Mouse (Mus musculus) spleen, postnatal 10 days (tissue): Measurements from ENCODE around the gene Tmem131l.
"Not testable (repeated sequence)": the region's sequence is repeated elsewhere in the genome, so short reads cannot be mapped to it uniquely, and the experiment has no call there.

Experiments
- DNase-seq, 2 experiments: peaks; one replicate each; pipeline ENCODE4 v3.0.0; 2021 to 2022; ENCODE audit warnings: low spot score in 2 of 2

Gene Tmem131l

DNA sequence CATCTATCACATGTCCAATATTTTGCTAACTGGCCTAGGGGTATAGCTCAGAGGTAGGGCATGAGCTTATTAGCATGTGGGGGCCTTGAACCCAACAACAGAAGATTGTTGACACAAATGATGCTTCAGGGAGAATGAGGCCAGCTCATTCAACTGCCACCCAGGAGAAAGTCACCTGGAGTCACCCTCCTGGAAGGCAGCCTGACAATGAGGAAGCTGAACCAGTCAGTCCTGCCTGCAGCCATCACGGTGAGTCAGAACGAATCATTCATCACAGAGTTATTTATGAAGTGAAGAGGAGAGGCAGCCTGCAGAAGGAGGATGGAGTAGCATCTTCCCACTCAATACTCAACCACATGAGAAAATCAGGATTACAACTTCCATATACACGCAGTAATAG, 124.9 kb downstream of the Tmem131l start:
- no peak for DNase-seq

DNA sequence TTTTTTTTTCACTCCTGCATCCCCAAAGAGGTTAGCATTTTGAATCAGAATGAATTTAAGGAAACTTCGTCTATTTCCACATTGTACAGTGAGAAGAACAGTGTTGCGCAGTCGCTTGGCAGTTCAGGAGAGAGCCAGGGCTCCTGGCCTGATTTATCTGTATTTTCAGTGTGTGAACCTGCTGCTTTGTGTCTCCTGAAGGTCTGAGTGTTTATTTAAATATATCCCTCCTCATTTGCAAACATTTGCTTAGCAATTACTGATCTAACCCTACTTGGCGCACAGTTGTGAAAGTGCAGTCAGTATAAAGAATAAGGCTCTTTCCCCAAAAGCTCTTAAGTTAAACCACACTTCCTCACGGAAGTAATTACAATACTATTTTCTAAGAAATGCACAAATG, 129.3 kb downstream of the Tmem131l start:
- DNase-seq: no peak

DNA sequence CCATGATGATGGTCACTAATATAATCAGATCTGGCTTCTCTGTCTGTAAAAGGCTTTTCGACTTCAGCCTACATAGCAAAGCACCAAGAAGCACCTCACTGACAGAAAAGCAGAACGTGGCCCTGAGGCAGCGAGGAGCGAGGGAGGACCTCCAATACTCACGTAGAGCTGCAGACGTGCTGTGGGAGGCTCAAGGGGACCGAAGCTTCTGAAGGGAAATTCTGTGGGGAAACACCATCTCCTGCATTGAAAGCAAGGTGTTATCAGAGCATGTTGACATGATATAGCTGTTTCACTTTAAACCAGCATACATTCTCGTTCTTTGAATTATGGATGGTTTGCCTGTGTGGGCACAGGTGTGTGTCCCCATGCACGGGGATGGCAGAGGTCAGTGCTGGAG, 133.8 kb downstream of the Tmem131l start:
- no peak for DNase-seq

GRCm38 (mm10) chr3:83905161-83905560, 134.8 kb downstream of the Tmem131l start:
- DNase-seq: no peak

DNA sequence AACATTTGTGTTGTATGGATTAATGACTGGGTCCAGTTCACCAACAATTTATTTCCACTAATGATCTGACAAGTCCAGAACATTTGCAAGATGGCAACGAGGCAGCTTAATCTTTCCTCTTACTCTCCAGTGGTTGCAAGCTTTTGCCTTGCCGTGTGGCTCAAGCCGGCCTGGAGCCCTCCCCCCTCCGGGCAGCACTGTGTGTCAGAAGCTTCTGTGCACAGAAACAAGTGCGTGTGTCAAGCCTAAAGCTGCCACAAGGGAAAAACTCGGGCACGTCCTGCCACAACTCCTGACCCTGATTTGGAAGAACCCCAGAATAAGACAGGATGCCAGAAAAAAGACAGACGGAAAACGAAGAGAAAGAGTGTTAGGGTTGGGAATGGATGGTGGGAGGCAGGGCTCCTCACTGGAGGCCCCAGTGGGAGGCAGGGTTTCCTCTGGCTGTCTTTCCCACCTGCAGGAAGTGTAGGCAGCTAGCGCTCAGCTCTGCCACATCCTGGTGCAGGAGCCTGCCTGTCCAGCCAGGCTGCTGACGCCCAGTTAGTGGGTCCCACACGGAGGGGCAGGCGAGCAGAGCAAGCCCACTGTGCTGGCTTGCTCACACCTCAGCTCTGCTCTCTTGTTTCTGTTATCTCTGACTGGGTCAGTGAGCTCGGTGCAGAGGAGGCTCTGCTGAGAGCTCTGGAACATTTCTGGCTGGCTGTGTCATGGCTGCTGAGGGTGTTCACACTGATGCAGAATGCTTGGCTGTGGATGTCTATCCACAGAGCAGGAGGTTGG, 135.6 kb downstream of the Tmem131l start:
- no peak for DNase-seq

DNA sequence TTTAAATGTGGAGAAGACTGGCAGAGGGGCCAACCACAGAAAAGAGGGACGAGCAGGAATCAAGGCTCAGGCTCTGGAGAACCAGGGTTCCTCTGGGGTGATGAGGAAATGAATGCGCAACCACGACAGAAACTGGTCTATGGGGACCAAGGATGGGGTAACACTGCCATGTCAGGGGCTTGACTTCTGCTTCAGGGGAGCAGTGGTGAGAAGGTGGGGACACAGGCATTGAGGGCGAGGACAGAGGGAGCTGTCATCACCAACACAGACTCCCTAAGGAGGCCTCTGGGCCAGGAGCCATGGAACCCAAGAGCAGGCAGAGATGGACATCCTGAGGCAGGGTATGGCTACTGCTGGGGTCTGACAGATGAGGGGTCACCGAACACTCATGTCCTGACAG, 137.0 kb downstream of the Tmem131l start:
- DNase-seq: no peak

DNA sequence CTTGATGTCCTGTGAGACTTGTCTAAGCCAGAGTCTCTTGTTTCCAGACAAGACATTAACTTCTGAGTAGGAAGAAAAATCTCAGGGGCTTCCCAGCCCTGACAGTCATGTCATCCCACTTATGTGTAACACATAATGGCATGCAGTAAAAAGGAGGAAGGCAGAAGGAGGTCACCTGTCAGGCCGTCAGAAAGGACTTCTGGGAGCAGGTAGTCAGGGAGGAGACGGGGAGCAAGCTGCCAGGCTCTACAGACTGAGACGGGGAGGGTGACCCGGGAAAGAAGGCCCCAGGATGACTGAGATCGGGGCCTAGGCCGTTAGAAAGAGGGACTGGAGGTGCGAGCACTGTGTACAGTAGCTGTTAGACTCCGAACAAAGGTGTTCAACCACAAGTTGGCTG, 137.5 kb downstream of the Tmem131l start:
- DNase-seq: no peak

GRCm38 (mm10) chr3:83900756-83901373, 139.1 kb downstream of the Tmem131l start:
- DNase-seq: no peak

- peak in 1 of 2 experiments; percentile 52 for DNase-seq
Measured at GRCm38 (mm10) chr3:83899556-83899955, 140.4 kb downstream of the Tmem131l start.

DNA sequence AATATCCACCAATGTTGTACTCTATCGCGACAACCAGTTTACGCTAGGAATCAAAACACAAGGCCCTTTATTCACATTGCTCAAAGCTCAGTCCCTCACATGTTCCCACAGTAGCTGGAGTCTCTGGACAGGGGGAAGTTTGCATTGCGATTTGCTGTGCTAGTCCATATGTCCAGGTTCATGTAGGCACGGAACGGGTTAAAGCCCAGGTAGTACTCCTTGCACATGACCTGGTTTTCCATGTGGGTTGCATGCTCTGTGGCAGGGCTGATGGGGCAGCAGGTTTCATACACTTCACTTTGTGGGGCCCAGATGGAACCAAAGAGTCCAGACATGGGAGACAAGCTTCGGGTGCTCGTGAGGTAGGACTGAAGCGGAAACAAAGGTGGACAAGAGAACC, 141.7 kb downstream of the Tmem131l start:
- no peak for DNase-seq

GRCm38 (mm10) chr3:83895811-83896210, 144.2 kb downstream of the Tmem131l start:
- DNase-seq: peak in 1 of 2 experiments; percentile 41

DNA sequence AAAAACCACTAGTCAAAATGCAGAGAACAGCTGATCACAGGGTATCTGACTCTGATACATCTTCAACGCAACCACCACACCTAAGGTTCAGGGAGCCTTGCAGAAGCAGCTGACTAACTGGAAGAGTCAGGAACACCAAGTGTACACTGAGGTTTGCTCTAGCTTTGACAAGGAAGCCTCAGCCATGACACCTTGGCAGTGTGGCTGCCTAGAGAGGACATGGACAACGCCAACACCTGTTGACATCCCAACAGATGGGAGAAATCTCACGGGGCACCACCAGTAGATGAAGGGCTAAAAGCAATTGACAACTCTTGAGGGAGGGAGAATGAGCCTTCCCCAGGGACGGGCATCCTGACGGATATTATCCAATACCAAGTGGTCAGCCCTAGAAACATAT, 144.9 kb downstream of the Tmem131l start:
- no peak for DNase-seq

GRCm38 (mm10) chr3:83885163-83885562, 154.8 kb downstream of the Tmem131l start:
- no peak for DNase-seq

GRCm38 (mm10) chr3:83879261-83880050, 160.5 kb downstream of the Tmem131l start:
- DNase-seq: not testable (repeated sequence)

DNA sequence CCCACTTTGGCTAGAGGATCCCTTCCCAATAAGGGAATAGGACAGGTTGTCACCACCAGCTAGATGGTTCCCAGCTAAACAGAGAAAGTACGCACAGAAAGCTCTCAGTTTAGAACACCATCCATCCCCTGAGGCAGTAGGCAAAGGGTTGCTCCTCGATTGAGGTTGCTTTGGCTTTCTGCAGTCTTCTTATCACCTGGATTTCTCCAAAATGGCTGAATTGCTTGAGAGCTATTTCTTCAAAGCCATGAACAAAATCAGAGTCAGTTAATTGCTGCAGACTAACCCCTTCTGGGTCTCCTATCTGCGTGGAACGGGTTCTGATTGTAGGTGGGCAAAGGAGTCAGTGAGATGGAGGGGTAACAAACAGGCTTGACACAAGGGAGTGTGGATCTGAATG, 161.2 kb downstream of the Tmem131l start:
- DNase-seq: no peak

GRCm38 (mm10) chr3:83876299-83876698, 163.7 kb downstream of the Tmem131l start:
- DNase-seq: no peak

DNA sequence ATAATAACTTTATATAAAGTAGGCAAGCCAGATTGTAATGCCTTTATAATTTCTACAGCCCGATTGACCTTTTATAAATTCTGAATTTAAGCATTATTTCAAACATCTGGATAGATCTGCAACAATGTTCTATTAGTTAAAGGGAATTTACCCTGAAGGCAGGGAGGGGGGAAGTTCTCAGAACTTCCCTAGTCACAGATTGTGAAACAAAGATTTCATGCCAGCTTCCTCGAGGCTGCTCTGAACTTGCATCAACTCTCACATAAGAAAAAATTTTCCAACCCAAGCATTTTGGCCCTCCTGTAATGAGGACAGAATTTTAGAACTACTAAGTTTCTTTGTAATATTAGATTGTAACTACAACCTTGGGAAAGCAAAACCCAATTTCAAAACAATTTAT, 164.9 kb downstream of the Tmem131l start:
- not testable (repeated sequence) for DNase-seq

- not testable (repeated sequence) for DNase-seq
Measured at GRCm38 (mm10) chr3:83872853-83873252, 167.1 kb downstream of the Tmem131l start.

DNA sequence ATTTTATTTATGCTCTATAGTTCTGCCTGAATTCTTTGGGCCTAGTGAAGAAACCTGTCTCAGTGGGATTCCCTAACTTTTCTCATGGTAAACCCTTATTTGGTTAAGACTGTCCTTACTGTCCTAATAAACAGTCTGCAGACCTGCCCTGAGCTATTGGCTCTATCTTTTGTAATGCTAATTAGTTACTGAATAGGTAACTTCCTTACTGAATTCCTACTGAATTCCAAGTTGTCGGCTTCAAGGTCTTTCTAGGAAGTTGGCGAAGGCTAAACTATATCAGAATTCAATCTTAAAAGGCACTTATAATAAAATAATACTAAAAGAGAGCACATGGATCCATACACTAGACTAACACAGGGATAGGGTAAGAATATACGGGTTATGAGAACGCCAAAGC, 168.0 kb downstream of the Tmem131l start:
- DNase-seq: not testable (repeated sequence)

GRCm38 (mm10) chr3:83871559-83871958, 168.4 kb downstream of the Tmem131l start:
- DNase-seq: not testable (repeated sequence)

- DNase-seq: no peak
Measured at GRCm38 (mm10) chr3:83869776-83870175, 170.2 kb downstream of the Tmem131l start.

GRCm38 (mm10) chr3:83867026-83867425, 172.9 kb downstream of the Tmem131l start:
- not testable (repeated sequence) for DNase-seq

GRCm38 (mm10) chr3:83865216-83865615, 174.8 kb downstream of the Tmem131l start:
- DNase-seq: no peak
